Mouse (Mus musculus): ENCODE measurements at regions not wholly inside any gene's neighbourhood (a gene's known extent, or its start where the extent isn't known, plus 50 kb on each side); places are given as distances from the start of the nearest gene placed in this dataset.
"Not testable (repeated sequence)": the region's sequence is repeated elsewhere in the genome, so short reads cannot be mapped to it uniquely, and the experiment has no call there.

DNA sequence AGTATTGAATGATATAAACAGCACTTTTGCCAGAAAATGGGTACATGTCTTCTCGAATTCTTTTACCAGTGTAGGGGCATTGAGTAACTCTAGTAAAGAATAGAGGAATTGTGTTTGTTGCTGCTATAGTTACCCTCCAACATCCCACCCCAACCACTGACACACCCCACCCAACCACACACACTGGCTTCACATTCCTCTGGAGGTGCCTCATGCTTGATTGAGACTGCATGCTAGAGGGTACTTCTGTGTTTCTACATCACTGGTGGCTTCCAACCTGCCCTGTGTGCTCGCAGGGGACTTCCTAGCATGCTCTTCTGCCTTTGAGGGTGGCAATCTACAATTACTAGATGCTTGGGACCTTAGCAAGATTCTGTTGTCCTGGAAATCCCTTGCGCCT is 70.5 kb upstream of the Sv2b start:
- H3K9me3 ChIP-seq (replicated peaks): no peaks in the 10 kb centered on the region
- no peak overlapping the region for H3K9ac ChIP-seq
- no peaks in the 10 kb centered on the region for H3K36me3 ChIP-seq
- no peak overlapping the region for H3K4me2 ChIP-seq
- no peak overlapping the region for H3K27ac ChIP-seq
- H3K4me3 ChIP-seq: no peak overlapping the region
- no peaks in the 10 kb centered on the region for H3K27me3 ChIP-seq
- 80% methylated on average over 3 of the region's 3 CpGs for WGBS
- peaks cover 5% of the 10 kb centered on the region; the same call in 1 of the 2 replicates for H3K4me1 ChIP-seq (replicated peaks)
- ATAC-seq (replicated peaks; ENCODE audit: insufficient number of reproducible peaks, insufficient read depth, low FRiP score, low read depth): no peak

DNA sequence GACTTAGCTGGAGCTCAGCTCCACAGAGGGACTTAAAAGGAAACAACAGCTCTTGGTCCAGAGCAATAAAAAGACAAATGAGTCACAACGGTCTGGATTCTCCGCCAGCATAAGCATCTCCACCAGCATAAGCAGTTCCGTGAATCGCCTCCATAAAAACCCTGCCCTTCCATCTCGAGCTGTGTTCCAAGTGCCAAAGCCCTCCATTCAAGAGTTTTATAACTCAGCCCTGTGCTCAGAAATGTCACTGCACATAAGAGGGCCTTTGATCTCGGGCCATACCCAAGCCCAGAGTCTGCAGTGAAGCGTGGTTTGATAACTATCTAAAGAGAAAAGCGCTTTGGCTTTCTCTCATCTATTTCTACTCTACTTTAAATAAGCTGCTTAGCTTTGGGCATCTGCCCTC is 70.8 kb upstream of the Akap13 start:
- peaks cover 19% of the 10 kb centered on the region for H3K4me1 ChIP-seq (replicated peaks)
- H3K9me3 ChIP-seq (replicated peaks): no peaks in the 10 kb centered on the region
- WGBS: 41% methylated on average over 8 of the region's 8 CpGs
- H3K4me3 ChIP-seq: no peak overlapping the region
- no peaks in the 10 kb centered on the region for H3K36me3 ChIP-seq
- H3K27me3 ChIP-seq: no peaks in the 10 kb centered on the region
- peak; percentile 28; the same call in 1 of the 2 replicates for ATAC-seq (replicated peaks; ENCODE audit: insufficient number of reproducible peaks, insufficient read depth, low FRiP score, low read depth)
- peak overlapping the region; percentile 36 for H3K27ac ChIP-seq
- no peak overlapping the region for H3K4me2 ChIP-seq
- H3K9ac ChIP-seq: no peak overlapping the region

DNA sequence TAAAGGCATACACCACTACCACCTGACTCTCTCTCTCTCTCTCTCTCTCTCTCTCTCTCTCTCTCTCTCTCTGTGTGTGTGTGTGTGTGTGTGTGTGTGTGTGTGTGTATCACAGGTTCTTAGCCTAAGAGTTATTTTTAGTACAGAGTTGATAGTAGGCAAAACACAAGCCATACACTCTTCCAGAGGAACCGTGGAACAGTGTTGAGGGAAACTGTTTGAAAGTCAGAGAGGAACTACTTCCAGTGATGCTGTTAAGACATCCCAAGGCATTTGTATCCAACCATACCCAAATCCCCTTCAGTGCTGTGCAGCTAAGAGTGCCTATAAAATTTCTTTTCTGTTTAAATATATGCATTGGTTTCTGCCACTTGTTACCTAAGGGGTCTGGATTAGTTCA is 68.3 kb upstream of the Akap13 start:
- peak; percentile 65; the same call in 1 of the 2 replicates for ATAC-seq (replicated peaks; ENCODE audit: insufficient number of reproducible peaks, insufficient read depth, low FRiP score, low read depth)
- Histone ChIP-seq H3K9ac (no peak overlapping the region), H3K36me3 (no peaks in the 10 kb centered on the region), H3K9me3 (replicated peaks) (no peaks in the 10 kb centered on the region), H3K4me3 (no peak overlapping the region), H3K27me3 (no peaks in the 10 kb centered on the region), H3K4me2 (no peak overlapping the region), H3K27ac (peak overlapping the region; percentile 76), H3K4me1 (replicated peaks) (peaks cover 22% of the 10 kb centered on the region)
- WGBS: 38% methylated on average over 1 of the region's 1 CpGs

DNA sequence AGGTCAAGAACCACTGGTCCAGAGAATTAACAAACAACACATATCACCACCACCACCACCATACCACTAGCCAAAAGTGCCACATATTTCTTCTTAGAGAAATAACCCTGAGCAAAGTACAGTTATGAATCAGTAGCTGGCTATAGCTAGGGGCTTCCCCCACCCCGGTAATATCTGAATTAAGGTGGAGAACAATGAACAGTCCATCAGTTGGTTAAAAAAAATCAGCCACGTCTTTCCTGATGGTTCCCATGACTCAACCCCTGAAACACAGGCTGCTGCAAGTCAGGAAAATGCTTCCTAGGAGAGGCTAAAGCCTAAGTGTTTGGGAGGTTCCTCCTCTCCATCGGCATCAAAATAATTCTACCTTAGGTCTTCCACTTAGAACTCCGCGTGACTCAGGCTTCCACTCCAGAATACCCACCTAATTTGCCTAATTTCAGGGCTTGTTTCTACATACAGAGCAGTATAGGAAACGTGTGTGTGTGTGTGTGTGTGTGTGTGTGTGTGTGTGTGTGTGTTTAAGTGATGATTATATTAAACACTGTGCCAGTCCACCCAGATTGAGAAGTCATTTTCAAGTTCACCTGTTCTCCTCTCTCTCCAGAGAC is 67.4 kb upstream of the Akap13 start:
- no peak overlapping the region for H3K4me2 ChIP-seq
- H3K4me1 ChIP-seq (replicated peaks): peaks cover 22% of the 10 kb centered on the region
- no peak overlapping the region for H3K9ac ChIP-seq
- H3K4me3 ChIP-seq: no peak overlapping the region
- H3K27me3 ChIP-seq: no peaks in the 10 kb centered on the region
- ATAC-seq (replicated peaks; ENCODE audit: insufficient number of reproducible peaks, insufficient read depth, low FRiP score, low read depth): no peak
- WGBS: 69% methylated on average over 6 of the region's 6 CpGs
- H3K9me3 ChIP-seq (replicated peaks): no peaks in the 10 kb centered on the region
- peak overlapping the region; percentile 76; the same call in 1 of the 2 replicates for H3K27ac ChIP-seq
- H3K36me3 ChIP-seq: no peaks in the 10 kb centered on the region

DNA sequence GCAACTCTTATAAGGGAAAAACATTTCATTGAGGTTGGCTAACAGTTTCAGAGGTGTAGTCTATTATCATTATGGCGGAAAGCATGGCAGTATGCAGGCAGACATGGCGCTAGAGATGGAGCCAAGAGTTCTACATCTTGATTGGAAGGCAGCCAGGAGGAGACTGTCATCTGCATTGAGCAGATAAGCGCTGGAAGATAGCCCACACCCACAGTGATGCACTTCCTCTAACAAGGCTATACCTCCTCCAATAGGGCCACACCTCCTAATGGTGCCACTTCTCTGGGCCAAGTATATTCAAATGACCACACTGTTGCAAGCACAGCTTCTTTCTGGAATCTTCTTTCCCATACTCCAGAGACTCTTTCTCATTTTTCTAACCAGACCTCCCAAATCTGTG is 65.2 kb upstream of the Akap13 start:
- H3K4me2 ChIP-seq: no peak overlapping the region
- H3K4me1 ChIP-seq (replicated peaks): peaks cover 24% of the 10 kb centered on the region
- H3K9ac ChIP-seq: no peak overlapping the region
- 81% methylated on average over 3 of the region's 3 CpGs for WGBS
- ATAC-seq (replicated peaks; ENCODE audit: insufficient number of reproducible peaks, insufficient read depth, low FRiP score, low read depth): no peak
- H3K4me3 ChIP-seq: no peak overlapping the region
- H3K27ac ChIP-seq: no peak overlapping the region
- H3K36me3 ChIP-seq: no peaks in the 10 kb centered on the region
- no peaks in the 10 kb centered on the region for H3K27me3 ChIP-seq
- no peaks in the 10 kb centered on the region for H3K9me3 ChIP-seq (replicated peaks)

DNA sequence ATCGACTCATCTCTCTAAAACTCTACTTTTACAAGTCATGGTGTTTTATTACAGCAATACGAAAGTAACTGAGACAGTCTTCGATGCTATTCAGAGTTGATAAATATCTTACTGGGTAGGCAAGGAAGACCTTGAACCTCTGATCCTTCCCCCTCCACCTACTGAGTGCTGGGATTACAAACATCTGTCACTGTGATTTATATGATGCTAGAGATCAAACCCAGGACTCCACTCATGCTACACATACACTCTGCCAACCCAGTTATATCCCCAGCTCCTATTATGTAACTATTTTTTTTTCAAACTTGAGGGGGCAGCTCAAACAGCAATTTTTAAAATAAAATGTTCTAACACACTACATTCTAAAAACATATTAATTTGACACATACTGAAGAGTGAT is 62.6 kb upstream of the Akap13 start:
- Histone ChIP-seq H3K27ac (no peak overlapping the region), H3K4me3 (no peak overlapping the region), H3K9me3 (replicated peaks) (no peaks in the 10 kb centered on the region), H3K4me1 (replicated peaks) (peaks cover 30% of the 10 kb centered on the region), H3K4me2 (no peak overlapping the region), H3K9ac (no peak overlapping the region), H3K36me3 (no peaks in the 10 kb centered on the region), H3K27me3 (no peaks in the 10 kb centered on the region)
- no peak for ATAC-seq (replicated peaks; ENCODE audit: insufficient number of reproducible peaks, insufficient read depth, low FRiP score, low read depth)
- 64% methylated on average over 3 of the region's 3 CpGs for WGBS

DNA sequence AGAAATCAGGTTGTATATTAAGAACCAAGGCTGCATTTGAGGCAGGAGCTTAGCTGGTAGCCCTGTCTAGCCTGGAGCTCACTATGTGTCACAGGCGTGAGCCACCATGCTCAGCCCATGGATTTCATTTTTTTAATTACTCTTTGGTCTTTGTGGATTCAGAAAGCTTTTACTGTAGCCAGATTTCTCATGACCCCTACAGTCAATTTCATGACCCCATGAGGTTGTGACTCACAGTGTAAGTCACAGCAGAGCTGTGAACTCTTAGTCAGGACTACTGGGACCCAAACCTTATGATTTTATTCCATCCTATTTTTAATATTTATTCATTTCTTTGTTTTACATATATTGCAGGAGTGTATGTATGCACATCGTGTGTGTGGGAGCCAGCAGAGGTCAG is 61.9 kb upstream of the Akap13 start:
- Histone ChIP-seq H3K36me3 (no peaks in the 10 kb centered on the region), H3K4me3 (no peak overlapping the region), H3K4me2 (no peak overlapping the region), H3K27me3 (no peaks in the 10 kb centered on the region), H3K9ac (no peak overlapping the region), H3K27ac (no peak overlapping the region), H3K4me1 (replicated peaks) (peaks cover 32% of the 10 kb centered on the region), H3K9me3 (replicated peaks) (no peaks in the 10 kb centered on the region)
- 82% methylated on average over 2 of the region's 2 CpGs for WGBS
- no peak for ATAC-seq (replicated peaks; ENCODE audit: insufficient number of reproducible peaks, insufficient read depth, low FRiP score, low read depth)

DNA sequence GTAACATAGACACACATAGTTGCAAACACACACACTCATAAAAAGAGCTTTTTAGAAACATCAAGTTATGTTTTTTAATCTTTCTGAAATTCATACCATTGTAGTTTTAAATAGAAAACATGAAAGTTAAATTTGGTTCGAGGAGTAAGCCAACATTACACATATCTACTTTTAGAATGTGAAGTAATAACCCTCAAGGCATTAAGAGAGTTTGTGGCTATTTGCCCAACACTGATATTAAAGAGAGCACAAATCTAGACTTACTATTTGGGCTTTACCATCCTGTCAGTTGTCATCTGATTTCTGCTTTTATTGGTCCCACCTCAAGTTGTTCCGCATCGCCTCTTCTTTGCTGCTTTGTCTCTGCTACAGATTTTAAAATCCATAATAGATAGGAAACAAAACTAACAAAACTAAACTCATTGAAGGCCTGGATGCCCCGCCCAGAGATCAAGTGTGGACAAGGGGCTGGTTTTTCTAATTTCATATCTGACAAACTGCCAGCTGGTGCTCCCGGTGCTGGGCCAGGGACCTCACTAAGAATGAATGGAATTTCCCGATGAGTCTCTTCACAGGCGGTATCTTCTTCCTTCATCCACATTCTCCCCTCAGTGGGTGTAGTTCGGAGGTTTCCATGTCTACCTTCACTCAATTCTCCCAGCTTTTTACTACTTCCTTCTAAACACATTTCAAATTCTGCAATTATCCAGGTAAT is 60.3 kb upstream of the Akap13 start:
- Histone ChIP-seq H3K27ac (peak overlapping the region; percentile 63), H3K4me3 (no peak overlapping the region), H3K36me3 (no peaks in the 10 kb centered on the region), H3K9ac (no peak overlapping the region), H3K4me1 (replicated peaks) (peaks cover 44% of the 10 kb centered on the region), H3K9me3 (replicated peaks) (no peaks in the 10 kb centered on the region), H3K27me3 (no peaks in the 10 kb centered on the region), H3K4me2 (peak overlapping the region; percentile 33; the same call in 1 of the 2 replicates)
- ATAC-seq (replicated peaks; ENCODE audit: insufficient number of reproducible peaks, insufficient read depth, low FRiP score, low read depth): no peak
- 30% methylated on average over 8 of the region's 8 CpGs for WGBS

DNA sequence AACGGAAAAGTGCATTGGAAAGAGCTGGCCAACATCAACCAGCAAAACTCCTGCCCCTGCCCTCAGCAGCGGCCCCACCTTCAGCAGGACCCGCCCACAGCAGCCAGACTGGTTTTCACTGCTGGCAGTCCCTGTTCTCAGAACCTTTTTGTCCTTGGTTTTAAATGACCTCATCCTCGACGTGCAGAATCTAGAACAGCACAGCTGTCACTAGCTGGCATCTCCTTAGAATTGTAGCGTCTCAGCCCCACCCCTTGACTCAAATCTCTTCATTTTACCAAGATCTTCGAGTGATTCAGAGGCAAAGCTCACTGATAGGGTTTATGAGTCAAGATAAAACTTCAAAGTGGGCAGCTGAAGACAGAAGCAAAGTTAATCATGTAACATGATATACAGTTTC is 57.8 kb upstream of the Akap13 start:
- Histone ChIP-seq H3K27me3 (no peaks in the 10 kb centered on the region), H3K27ac (peak overlapping the region; percentile 78), H3K9ac (0 out of 2 replicates have a peak overlapping the region, but pooled peaks have one; percentile 28), H3K4me1 (replicated peaks) (peaks cover 53% of the 10 kb centered on the region), H3K4me2 (peak overlapping the region; percentile 7; the same call in 1 of the 2 replicates), H3K9me3 (replicated peaks) (no peaks in the 10 kb centered on the region), H3K36me3 (no peaks in the 10 kb centered on the region), H3K4me3 (no peak overlapping the region)
- peak; percentile 65; the same call in 1 of the 2 replicates for ATAC-seq (replicated peaks; ENCODE audit: insufficient number of reproducible peaks, insufficient read depth, low FRiP score, low read depth)
- WGBS: 4% methylated on average over 7 of the region's 7 CpGs

DNA sequence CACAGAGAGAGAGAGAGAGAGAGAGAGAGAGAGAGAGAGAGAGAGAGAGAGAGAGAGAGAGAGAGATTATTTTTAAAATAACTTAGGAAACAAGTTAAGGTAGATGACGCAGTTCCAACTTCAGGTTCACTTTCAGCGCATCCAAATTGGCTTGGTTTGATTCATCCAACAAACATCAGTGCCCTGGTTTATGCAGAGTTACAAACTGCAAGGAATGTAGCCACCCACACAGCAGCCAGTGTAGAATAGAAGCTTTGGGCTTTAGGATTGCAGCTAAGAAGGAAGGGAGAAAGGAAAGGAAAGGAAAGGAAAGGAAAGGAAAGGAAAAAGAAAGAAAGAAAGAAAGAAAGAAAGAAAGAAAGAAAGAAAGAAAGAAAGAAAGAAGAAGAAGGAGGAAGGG is 56.9 kb upstream of the Akap13 start:
- H3K4me3 ChIP-seq; H3K36me3 ChIP-seq; H3K4me2 ChIP-seq; H3K9me3 ChIP-seq (replicated peaks); ATAC-seq (replicated peaks; ENCODE audit: insufficient number of reproducible peaks, insufficient read depth, low FRiP score, low read depth); H3K27me3 ChIP-seq; H3K9ac ChIP-seq: not testable (repeated sequence)
- WGBS: 67% methylated on average over 2 of the region's 2 CpGs
- H3K4me1 ChIP-seq (replicated peaks): peaks cover 53% of the 10 kb centered on the region
- H3K27ac ChIP-seq: peak overlapping the region; percentile 78

DNA sequence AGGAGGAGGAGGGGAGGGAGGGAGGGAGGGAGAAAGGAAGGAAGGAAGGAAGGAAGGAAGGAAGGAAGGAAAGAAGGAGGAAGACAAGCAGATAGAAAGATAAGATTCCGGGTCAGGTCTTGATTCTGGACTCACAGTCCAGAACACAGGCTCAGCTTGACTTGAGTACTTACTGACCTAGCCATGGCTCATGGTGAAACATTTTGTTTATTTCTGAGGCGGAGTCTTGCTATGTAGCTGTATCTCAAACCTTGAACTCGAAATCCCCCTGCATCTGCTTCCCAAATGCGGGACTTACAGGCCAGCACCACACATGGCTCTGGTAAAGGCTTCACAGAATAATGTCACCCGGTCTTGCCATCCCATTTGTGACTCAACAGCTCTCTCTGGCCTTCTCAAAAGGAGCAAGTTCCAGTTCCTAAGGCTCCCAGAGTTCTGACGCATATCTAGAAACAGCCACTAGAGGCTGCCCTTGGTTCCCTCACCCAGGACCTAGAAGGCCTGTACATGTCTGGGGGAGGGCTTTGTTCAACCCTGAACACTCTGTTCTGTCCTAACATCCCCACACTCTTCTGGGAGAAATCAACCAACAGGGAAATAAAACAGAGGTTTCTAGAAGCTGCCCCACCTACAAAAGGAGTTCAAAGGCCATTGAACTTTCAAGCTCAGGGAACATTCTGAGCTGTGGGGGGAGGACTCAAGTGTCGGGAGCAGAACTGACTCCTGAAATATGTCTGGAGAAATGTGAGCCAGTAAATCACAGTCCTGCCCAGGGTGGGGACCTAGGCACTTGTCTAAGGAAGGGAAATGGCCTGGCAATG is 56.2 kb upstream of the Akap13 start:
- peak; percentile 85 for ATAC-seq (replicated peaks; ENCODE audit: insufficient number of reproducible peaks, insufficient read depth, low FRiP score, low read depth)
- 46% methylated on average over 7 of the region's 7 CpGs for WGBS
- H3K36me3 ChIP-seq: no peaks in the 10 kb centered on the region
- no peaks in the 10 kb centered on the region for H3K27me3 ChIP-seq
- H3K9ac ChIP-seq: no peak overlapping the region
- no peaks in the 10 kb centered on the region for H3K9me3 ChIP-seq (replicated peaks)
- H3K4me3 ChIP-seq: no peak overlapping the region
- H3K4me2 ChIP-seq: no peak overlapping the region
- peaks cover 51% of the 10 kb centered on the region for H3K4me1 ChIP-seq (replicated peaks)
- H3K27ac ChIP-seq: peak overlapping the region; percentile 77
